Mouse (Mus musculus) heart, postnatal 0 days (tissue): ENCODE measurements at regions not wholly inside any gene's neighbourhood (a gene's known extent, or its start where the extent isn't known, plus 50 kb on each side); places are given as distances from the start of the nearest gene placed in this dataset.

Source experiments
- CTCF ChIP-seq: IDR thresholded peaks from 2 replicates; pipeline ENCODE4 v1.5.1; 2016; ENCODE audit warnings: antibody characterized with exemption, control low read depth, low read depth
- EP300 ChIP-seq: IDR thresholded peaks from 2 replicates; pipeline ENCODE4 v1.6.1; 2016; ENCODE audit warnings: antibody characterized with exemption, low read depth

GRCm38 (mm10) chr8:91853336-91853735, 51.5 kb upstream of the Irx3 start:
- TF ChIP-seq CTCF (no peak), EP300 (no peak)
